ENCODE assay signal across 8 mouse cellular contexts in genomic region chr2:164745843-164746479, GRCm38 (mm10). TPM values are rescaled to one million over a fixed set of nuclear protein-coding genes. Genes with fewer than 3 reads are reported as not detected.
DNase-seq lines count a peak whose midpoint lies in the region; ATAC-seq and TF ChIP-seq lines count a peak whose summit lies in the region.

Gene Wfdc3, minus strand, starts transcription at chr2:164745931.
Gene Dnttip1, plus strand, starts transcription at chr2:164745983.

- ATAC-seq in granulocyte monocyte progenitor cell, adult 5-6 weeks (replicated peaks; ENCODE audit: poor library complexity, severe bottlenecking), result peak; percentile 91
- peak; percentile 88 for ATAC-seq in intestine, postnatal 0 days
- ATAC-seq in midbrain, embryonic 11.5 days (ENCODE audit: low FRiP score), result peak; percentile 94

- no peaks in the 10 kb centered on the region for H3K27me3 ChIP-seq in embryonic facial prominence, embryonic 10.5 days (replicated peaks; ENCODE audit: low read depth, poor library complexity, severe bottlenecking)
- H3K27me3 ChIP-seq in intestine, postnatal 0 days (replicated peaks; ENCODE audit: control insufficient read depth, insufficient read depth, low read length), result no peaks in the 10 kb centered on the region
- H3K27me3 ChIP-seq in midbrain, embryonic 11.5 days (ENCODE audit: control insufficient read depth, insufficient read depth, low read length), result no peaks in the 10 kb centered on the region

- no peaks in the 10 kb centered on the region for H3K9me3 ChIP-seq in embryonic facial prominence, embryonic 10.5 days
- no peaks in the 10 kb centered on the region for H3K9me3 ChIP-seq in intestine, postnatal 0 days (ENCODE audit: control insufficient read depth)
- no peaks in the 10 kb centered on the region for H3K9me3 ChIP-seq in midbrain, embryonic 11.5 days (ENCODE audit: control insufficient read depth, low read length)

- WGBS in embryonic facial prominence, embryonic 10.5 days, result under 1% methylated on average over 70 of the region's 70 CpGs
- under 1% methylated on average over 69 of the region's 70 CpGs for WGBS in intestine, postnatal 0 days
- under 1% methylated on average over 70 of the region's 70 CpGs for WGBS in midbrain, embryonic 11.5 days

- peaks cover 20% of the 10 kb centered on the region for H3K4me1 ChIP-seq in embryonic facial prominence, embryonic 10.5 days
- 0 out of 2 replicates have a peak, but pooled peaks cover 5% of the 10 kb centered on the region for H3K4me1 ChIP-seq in intestine, postnatal 0 days (replicated peaks; ENCODE audit: control insufficient read depth, insufficient read depth, low read length)
- H3K4me1 ChIP-seq in midbrain, embryonic 11.5 days (ENCODE audit: control insufficient read depth, insufficient read depth, low read length), result peaks cover 12% of the 10 kb centered on the region

- H3K27ac ChIP-seq in embryonic facial prominence, embryonic 10.5 days (replicated peaks), result peak within 1 kb of the TSS; percentile 95
- H3K27ac ChIP-seq in intestine, postnatal 0 days (ENCODE audit: low read depth, low read length), result peak within 1 kb of the TSS; percentile 74
- H3K27ac ChIP-seq in midbrain, embryonic 11.5 days (ENCODE audit: low read depth, low read length), result peak within 1 kb of the TSS; percentile 32; the same call in 1 of the 2 replicates

- peak within 1 kb of the TSS; percentile 98 for H3K9ac ChIP-seq in intestine, postnatal 0 days (ENCODE audit: low read depth, low read length)
- peak within 1 kb of the TSS; percentile 92 for H3K9ac ChIP-seq in midbrain, embryonic 11.5 days (ENCODE audit: low read length)

- DNase-seq in adrenal gland, postnatal 14 days, result peak; percentile 97
- DNase-seq in embryonic facial prominence, embryonic 10.5 days (ENCODE audit: low spot score), result peak; percentile 96
- peak; percentile 94 for DNase-seq in left cerebral cortex, postnatal 4 days
- DNase-seq in midbrain, embryonic 11.5 days (ENCODE audit: low spot score, missing footprints), result peak; percentile 100
- DNase-seq in right cerebral cortex, postnatal 4 days, result peak; percentile 96
- DNase-seq in yolk sac, embryonic 10.5 days (ENCODE audit: low spot score), result peak; percentile 90

- peak within 1 kb of the TSS; percentile 92 for H3K4me3 ChIP-seq in embryonic facial prominence, embryonic 10.5 days
- H3K4me3 ChIP-seq in intestine, postnatal 0 days (ENCODE audit: low read depth, low read length), result peak within 1 kb of the TSS; percentile 83
- H3K4me3 ChIP-seq in midbrain, embryonic 11.5 days (ENCODE audit: low read depth, low read length), result peak within 1 kb of the TSS; percentile 88

- no peak for TF ChIP-seq CTCF in intestine, postnatal 0 days (IDR thresholded peaks at IDR 0.05; ENCODE audit: low read depth)

- H3K36me3 ChIP-seq in embryonic facial prominence, embryonic 10.5 days (replicated peaks), result peaks cover 37% of the 10 kb centered on the region
- H3K36me3 ChIP-seq in intestine, postnatal 0 days (ENCODE audit: control insufficient read depth, insufficient read depth), result peaks cover 21% of the 10 kb centered on the region
- H3K36me3 ChIP-seq in midbrain, embryonic 11.5 days (ENCODE audit: control insufficient read depth, insufficient read depth, low read length), result no peaks in the 10 kb centered on the region

- intact Hi-C loops in left cerebral cortex, postnatal 4 days (cut with DNase I), result no loop called here

- peak within 1 kb of the TSS; percentile 90 for H3K4me2 ChIP-seq in intestine, postnatal 0 days (replicated peaks; ENCODE audit: low read depth)
- H3K4me2 ChIP-seq in midbrain, embryonic 11.5 days, result peak within 1 kb of the TSS; percentile 89

RNA-seq across cellular contexts. Expression of gene Wfdc3, which starts in this region (rescaled TPM):
- total RNA-seq in adrenal gland, postnatal 14 days (2021), result 0.59 TPM in 1 of 2 replicates, not detected in the other
- polyA plus RNA-seq in embryonic facial prominence, embryonic 10.5 days (2016; fragmentation: Nextera tagmentation; extraction: Ambion mirVana), result 0.87 and 0.95 TPM in 2 replicates
- total RNA-seq in granulocyte monocyte progenitor cell, adult 5-6 weeks (2014; fragmentation: Nextera tagmentation), result not detected in 2 replicates
- total RNA-seq in granulocyte monocyte progenitor cell, adult 5-6 weeks (2017), result not detected in 2 replicates
- polyA plus RNA-seq in intestine, postnatal 0 days (2015; fragmentation: Nextera tagmentation; extraction: Ambion mirVana), result 0.85 and 0.95 TPM in 2 replicates
- 1 to 10 TPM in 1 of 2 experiments, under 1 TPM in 1; 0.60 to 1.1 TPM for total RNA-seq in left cerebral cortex, postnatal 4 days (2021)
- polyA plus RNA-seq in midbrain, embryonic 11.5 days (2014; fragmentation: Nextera tagmentation; extraction: Ambion mirVana), result 0.66 and 0.85 TPM in 2 replicates

RNA-seq across cellular contexts. Expression of gene Dnttip1, which starts in this region (rescaled TPM):
- 39.6 and 47.3 TPM in 2 replicates for total RNA-seq in adrenal gland, postnatal 14 days (2021)
- polyA plus RNA-seq in embryonic facial prominence, embryonic 10.5 days (2016; fragmentation: Nextera tagmentation; extraction: Ambion mirVana), result 85.1 and 88.8 TPM in 2 replicates
- 31.1 and 36.9 TPM in 2 replicates for total RNA-seq in granulocyte monocyte progenitor cell, adult 5-6 weeks (2014; fragmentation: Nextera tagmentation)
- total RNA-seq in granulocyte monocyte progenitor cell, adult 5-6 weeks (2017), result 21.5 and 27.3 TPM in 2 replicates
- polyA plus RNA-seq in intestine, postnatal 0 days (2015; fragmentation: Nextera tagmentation; extraction: Ambion mirVana), result 39.4 and 43.3 TPM in 2 replicates
- total RNA-seq in left cerebral cortex, postnatal 4 days (2021), result 10 to 100 TPM; 35.8 to 38.1 TPM
- polyA plus RNA-seq in midbrain, embryonic 11.5 days (2014; fragmentation: Nextera tagmentation; extraction: Ambion mirVana), result 75.9 and 82.5 TPM in 2 replicates

Comparison
In these comparisons a context has a peak if more than half of its experiments do, and no peak if none do; other contexts are left out.
1. Peak in every context shown above with its lines: DNase-seq, ATAC-seq, H3K4me3 ChIP-seq and H3K27ac ChIP-seq.
2. H3K27ac ChIP-seq: peak in every context shown above with its lines; median percentile 95 in embryonic facial prominence, embryonic 10.5 days; 74 in intestine, postnatal 0 days; 32 in midbrain, embryonic 11.5 days.